Mouse (Mus musculus) stomach, postnatal 0 days (tissue): ENCODE measurements around the gene Sema4c.

Experiments used
- CTCF ChIP-seq: IDR thresholded peaks from 2 replicates; pipeline ENCODE4 v1.5.1; 2016; ENCODE audit warnings: antibody characterized with exemption, low read depth, mild to moderate bottlenecking, moderate library complexity
- EP300 ChIP-seq: optimal IDR thresholded peaks from 2 replicates; pipeline ENCODE3; 2016; ENCODE audit warnings: antibody characterized with exemption

DNA sequence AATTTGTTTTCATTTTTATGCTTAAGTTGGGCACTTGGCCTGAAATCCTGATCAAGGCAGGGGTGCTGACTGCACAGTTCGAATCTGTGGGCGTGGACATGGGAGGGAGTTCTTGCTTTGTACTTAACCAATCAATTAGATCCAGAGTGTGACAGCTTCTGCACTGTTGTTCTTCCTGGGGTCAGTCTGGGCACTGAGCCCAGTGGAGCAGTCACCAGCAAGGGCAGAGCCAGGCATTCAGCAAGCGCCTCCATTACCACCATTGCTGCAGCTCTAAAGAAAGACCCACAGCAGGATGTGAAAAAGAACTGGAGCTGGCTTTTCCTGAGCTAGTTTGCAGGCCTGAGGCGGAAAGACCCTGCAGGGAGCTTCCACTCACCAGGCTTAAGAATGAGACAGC is 38.0 kb upstream of the Sema4c start:
- no peak for TF ChIP-seq CTCF
- no peak for TF ChIP-seq EP300
